Mouse (Mus musculus): ENCODE data around the gene Casp14.
"Not testable (repeated sequence)": the region's sequence is repeated elsewhere in the genome, so short reads cannot be mapped to it uniquely, and the experiment has no call there.

The Casp14 gene

GRCm38 (mm10) chr10:78666696-78667095, 51.4 kb downstream of the Casp14 start:
- DNase-seq (ENCODE audit: low read depth), result not testable (repeated sequence)

DNA sequence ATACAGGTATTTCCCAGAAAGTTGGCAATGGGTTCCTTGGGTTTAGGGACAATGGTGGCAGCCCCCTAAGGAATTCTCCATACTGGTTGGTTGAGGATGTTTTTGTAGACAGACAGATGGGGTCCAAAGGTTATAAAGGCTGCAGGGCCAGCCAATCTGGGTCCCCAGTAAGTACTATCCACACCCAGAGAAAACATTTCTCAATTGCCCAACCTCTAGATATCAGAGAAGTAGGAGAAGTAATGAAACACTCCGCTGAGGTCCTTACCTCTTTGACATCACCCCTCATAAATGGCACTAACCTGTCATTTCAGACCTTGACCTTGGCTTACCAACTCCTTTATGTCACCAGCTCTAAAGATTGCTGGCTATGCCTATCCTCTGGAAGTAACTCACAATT, 53.5 kb downstream of the Casp14 start:
- no peak for DNase-seq (ENCODE audit: low read depth)

Data from 416B (cell line).